Mouse (Mus musculus): ENCODE measurements around the gene Rdh16f1. TPM values are rescaled to one million over a fixed set of nuclear protein-coding genes. Genes with fewer than 3 reads are reported as not detected.
A peak's percentile ranks its signal among the peaks of the same experiment; 100 is the strongest.

Gene Rdh16f1
- polyA plus RNA-seq, 1 experiment from 2014 or later = not detected

GRCm38 (mm10) chr10:127736266-127736665, 23.3 kb upstream of the Rdh16f1 start:
- H3K36me3 ChIP-seq (ENCODE audit: poor library complexity, severe bottlenecking) = peaks cover 2% of the 10 kb centered on the region
- peaks cover 16% of the 10 kb centered on the region for H3K4me1 ChIP-seq
- H3K9ac ChIP-seq = no peak overlapping the region
- no peak overlapping the region for H3K4me3 ChIP-seq
- H3K27ac ChIP-seq = no peak overlapping the region
- H3K27me3 ChIP-seq = peaks cover 29% of the 10 kb centered on the region
- no peak overlapping the region for H3K4me2 ChIP-seq
- WGBS = 71% methylated on average over 2 of the region's 2 CpGs
- no peak for ATAC-seq
- H3K9me3 ChIP-seq (replicated peaks) = no peaks in the 10 kb centered on the region

GRCm38 (mm10) chr10:127736916-127737315, 22.7 kb upstream of the Rdh16f1 start:
- Histone ChIP-seq H3K27ac (no peak overlapping the region), H3K4me1 (peaks cover 16% of the 10 kb centered on the region), H3K9me3 (replicated peaks) (no peaks in the 10 kb centered on the region), H3K9ac (no peak overlapping the region), H3K27me3 (peaks cover 26% of the 10 kb centered on the region), H3K36me3 (ENCODE audit: poor library complexity, severe bottlenecking) (peaks cover 9% of the 10 kb centered on the region), H3K4me2 (no peak overlapping the region), H3K4me3 (no peak overlapping the region)
- no peak for ATAC-seq
- WGBS = 80% methylated on average over 4 of the region's 4 CpGs

GRCm38 (mm10) chr10:127737552-127737951, 22.0 kb upstream of the Rdh16f1 start:
- no peak overlapping the region for H3K9ac ChIP-seq
- H3K4me1 ChIP-seq = peaks cover 16% of the 10 kb centered on the region
- no peak overlapping the region for H3K4me3 ChIP-seq
- H3K4me2 ChIP-seq = no peak overlapping the region
- H3K27ac ChIP-seq = no peak overlapping the region
- H3K36me3 ChIP-seq (ENCODE audit: poor library complexity, severe bottlenecking) = peaks cover 15% of the 10 kb centered on the region
- no peaks in the 10 kb centered on the region for H3K9me3 ChIP-seq (replicated peaks)
- H3K27me3 ChIP-seq = peaks cover 20% of the 10 kb centered on the region
- no peak for ATAC-seq
- 27% methylated on average over 2 of the region's 2 CpGs for WGBS

GRCm38 (mm10) chr10:127738151-127738882, 21.3 kb upstream of the Rdh16f1 start:
- no peak for ATAC-seq
- 54% methylated on average over 13 of the region's 13 CpGs for WGBS
- Histone ChIP-seq H3K27me3 (peaks cover 18% of the 10 kb centered on the region), H3K9me3 (replicated peaks) (no peaks in the 10 kb centered on the region), H3K9ac (no peak overlapping the region), H3K4me1 (peaks cover 16% of the 10 kb centered on the region), H3K4me3 (peak overlapping the region; percentile 87; the same call in 1 of the 2 replicates), H3K4me2 (no peak overlapping the region), H3K36me3 (ENCODE audit: poor library complexity, severe bottlenecking) (peaks cover 23% of the 10 kb centered on the region), H3K27ac (no peak overlapping the region)

GRCm38 (mm10) chr10:127739083-127739660, 20.4 kb upstream of the Rdh16f1 start, which contains the start of gene Zbtb39:
TSS of gene Zbtb39 (plus strand) at chr10:127739538.
- ATAC-seq = peak; percentile 89
- 2% methylated on average over 36 of the region's 61 CpGs for WGBS
- peaks cover 11% of the 10 kb centered on the region for H3K27me3 ChIP-seq
- peak within 1 kb of the TSS; percentile 87 for H3K4me3 ChIP-seq
- peak within 1 kb of the TSS; percentile 72 for H3K27ac ChIP-seq
- H3K9me3 ChIP-seq (replicated peaks) = no peaks in the 10 kb centered on the region
- peaks cover 31% of the 10 kb centered on the region for H3K36me3 ChIP-seq (ENCODE audit: poor library complexity, severe bottlenecking)
- H3K4me1 ChIP-seq = peaks cover 16% of the 10 kb centered on the region
- peak within 1 kb of the TSS; percentile 95 for H3K9ac ChIP-seq
- peak within 1 kb of the TSS; percentile 66 for H3K4me2 ChIP-seq

GRCm38 (mm10) chr10:127739661-127740161, 19.9 kb upstream of the Rdh16f1 start:
- H3K4me1 ChIP-seq = peaks cover 16% of the 10 kb centered on the region
- H3K9ac ChIP-seq = peak overlapping the region; percentile 95
- no peaks in the 10 kb centered on the region for H3K9me3 ChIP-seq (replicated peaks)
- peaks cover 11% of the 10 kb centered on the region for H3K27me3 ChIP-seq
- peak; percentile 72 for ATAC-seq
- H3K4me3 ChIP-seq = peak overlapping the region; percentile 87
- under 1% methylated on average over 27 of the region's 55 CpGs for WGBS
- H3K36me3 ChIP-seq (ENCODE audit: poor library complexity, severe bottlenecking) = peaks cover 37% of the 10 kb centered on the region
- H3K27ac ChIP-seq = peak overlapping the region; percentile 72
- H3K4me2 ChIP-seq = peak overlapping the region; percentile 66

- no peak for ATAC-seq
- Histone ChIP-seq H3K27me3 (no peaks in the 10 kb centered on the region), H3K4me3 (no peak overlapping the region), H3K27ac (no peak overlapping the region), H3K9ac (no peak overlapping the region), H3K9me3 (replicated peaks) (no peaks in the 10 kb centered on the region), H3K4me1 (peaks cover 17% of the 10 kb centered on the region), H3K4me2 (no peak overlapping the region), H3K36me3 (ENCODE audit: poor library complexity, severe bottlenecking) (peaks cover 77% of the 10 kb centered on the region)
- WGBS = 63% methylated on average over 5 of the region's 5 CpGs
Observed at GRCm38 (mm10) chr10:127744661-127745060, 14.9 kb upstream of the Rdh16f1 start.

- Histone ChIP-seq H3K4me3 (no peak overlapping the region), H3K9me3 (replicated peaks) (no peaks in the 10 kb centered on the region), H3K36me3 (ENCODE audit: poor library complexity, severe bottlenecking) (peaks cover 77% of the 10 kb centered on the region), H3K4me2 (no peak overlapping the region), H3K27me3 (no peaks in the 10 kb centered on the region), H3K9ac (no peak overlapping the region), H3K4me1 (peaks cover 7% of the 10 kb centered on the region), H3K27ac (no peak overlapping the region)
- WGBS = 86% methylated on average over 5 of the region's 5 CpGs
- no peak for ATAC-seq
Observed at GRCm38 (mm10) chr10:127745886-127746285, 13.7 kb upstream of the Rdh16f1 start.

GRCm38 (mm10) chr10:127747254-127747653, 12.3 kb upstream of the Rdh16f1 start:
- Histone ChIP-seq H3K4me2 (no peak overlapping the region), H3K4me1 (0 out of 2 replicates have a peak, but pooled peaks cover 5% of the 10 kb centered on the region), H3K4me3 (no peak overlapping the region), H3K9ac (no peak overlapping the region), H3K9me3 (replicated peaks) (no peaks in the 10 kb centered on the region), H3K27ac (no peak overlapping the region), H3K36me3 (ENCODE audit: poor library complexity, severe bottlenecking) (peaks cover 65% of the 10 kb centered on the region), H3K27me3 (no peaks in the 10 kb centered on the region)
- no peak for ATAC-seq
- WGBS = 93% methylated on average over 8 of the region's 8 CpGs

- Histone ChIP-seq H3K36me3 (ENCODE audit: poor library complexity, severe bottlenecking) (peaks cover 48% of the 10 kb centered on the region), H3K4me2 (no peak overlapping the region), H3K4me3 (no peak overlapping the region), H3K9me3 (replicated peaks) (no peaks in the 10 kb centered on the region), H3K27ac (no peak overlapping the region), H3K9ac (no peak overlapping the region), H3K27me3 (no peaks in the 10 kb centered on the region), H3K4me1 (0 out of 2 replicates have a peak, but pooled peaks cover 5% of the 10 kb centered on the region)
- WGBS = 16% methylated on average over 8 of the region's 8 CpGs
- ATAC-seq = no peak
Observed at GRCm38 (mm10) chr10:127748847-127749612, 10.6 kb upstream of the Rdh16f1 start.

GRCm38 (mm10) chr10:127750136-127750777, 9.3 kb upstream of the Rdh16f1 start:
- H3K27ac ChIP-seq = no peak overlapping the region
- H3K36me3 ChIP-seq (ENCODE audit: poor library complexity, severe bottlenecking) = peaks cover 35% of the 10 kb centered on the region
- H3K4me2 ChIP-seq = peak overlapping the region; percentile 43
- no peaks in the 10 kb centered on the region for H3K9me3 ChIP-seq (replicated peaks)
- H3K4me3 ChIP-seq = peak overlapping the region; percentile 14; the same call in 1 of the 2 replicates
- H3K4me1 ChIP-seq = 0 out of 2 replicates have a peak, but pooled peaks cover 5% of the 10 kb centered on the region
- 0 out of 2 replicates have a peak overlapping the region, but pooled peaks have one; percentile 9 for H3K9ac ChIP-seq
- 53% methylated on average over 24 of the region's 24 CpGs for WGBS
- ATAC-seq = 0 out of 2 replicates have a peak, but pooled peaks have one; percentile 30
- H3K27me3 ChIP-seq = no peaks in the 10 kb centered on the region
